Mouse (Mus musculus) hindbrain, embryonic 16.5 days (tissue): ENCODE results near the gene 2010111I01Rik. TPM values are rescaled to one million over a fixed set of nuclear protein-coding genes. Genes with fewer than 3 reads are reported as not detected.

Source experiments
- ATAC-seq: fragments of 200-750 bp; cut with Nextera tagmentation; 2 replicates; pipeline ENCODE4 v1.8.0; 2017; ENCODE audit warnings: moderate TSS enrichment, moderate library complexity
- H3K27ac ChIP-seq: fragments of 300-500 bp; sonication (generic); 2 replicates; pipeline ENCODE4 v1.5.1; 2014; ENCODE audit warnings: low read depth, mild to moderate bottlenecking, control low read depth, low read length, moderate library complexity
- H3K27me3 ChIP-seq: fragments of 300-500 bp; sonication (generic); replicated peaks from 2 replicates; pipeline ENCODE4 v1.6.1; 2014; ENCODE audit warnings: low read length; ENCODE audit not compliant: control insufficient read depth, insufficient read depth
- H3K36me3 ChIP-seq: fragments of 300-500 bp; sonication (generic); 2 replicates; pipeline ENCODE4 v1.6.1; 2014; ENCODE audit warnings: mild to moderate bottlenecking, low read length, moderate library complexity, mixed read lengths; ENCODE audit not compliant: control insufficient read depth, insufficient read depth
- H3K4me1 ChIP-seq: fragments of 300-500 bp; sonication (generic); 2 replicates; pipeline ENCODE4 v1.6.1; 2014; ENCODE audit warnings: low read depth, low read length; ENCODE audit not compliant: control insufficient read depth, insufficient read depth
- H3K4me2 ChIP-seq: fragments of 300-500 bp; sonication (generic); 2 replicates; pipeline ENCODE4 v1.6.1; 2014; ENCODE audit warnings: mild to moderate bottlenecking, low read length, control low read depth, moderate library complexity
- H3K4me3 ChIP-seq: fragments of 300-500 bp; sonication (generic); 2 replicates; pipeline ENCODE4 v1.5.1; 2014; ENCODE audit warnings: mild to moderate bottlenecking, low read length, control low read depth, moderate library complexity
- H3K9ac ChIP-seq: fragments of 300-500 bp; sonication (generic); 2 replicates; pipeline ENCODE4 v1.6.1; 2014; ENCODE audit warnings: low read depth, mild to moderate bottlenecking, control low read depth, low read length, moderate library complexity
- H3K9me3 ChIP-seq: fragments of 300-500 bp; sonication (generic); 2 replicates; pipeline ENCODE4 v1.6.1; 2014; ENCODE audit warnings: mild to moderate bottlenecking, low read length, moderate library complexity; ENCODE audit not compliant: control insufficient read depth
- WGBS: fragments of 180-500 bp; shearing (Covaris S2); extraction: QIAGEN DNeasy Blood & Tissue Kit; methylation state at CpG from one replicate; pipeline ENCODE4 v1.1.7; 2014; 5-methylcytosine and 5-hydroxymethylcytosine counted together
- polyA plus RNA-seq: library from polyadenylated mRNA; unstranded; fragments of >200 nt; fragmentation: Nextera tagmentation; extraction: Ambion mirVana; gene quantifications from 2 replicates; pipeline ENCODE4 v1.2.1, GENCODE M21; 2015

2010111I01Rik gene
- polyA plus RNA-seq, 1 experiment from 2014 or later, result 28.6 TPM

DNA sequence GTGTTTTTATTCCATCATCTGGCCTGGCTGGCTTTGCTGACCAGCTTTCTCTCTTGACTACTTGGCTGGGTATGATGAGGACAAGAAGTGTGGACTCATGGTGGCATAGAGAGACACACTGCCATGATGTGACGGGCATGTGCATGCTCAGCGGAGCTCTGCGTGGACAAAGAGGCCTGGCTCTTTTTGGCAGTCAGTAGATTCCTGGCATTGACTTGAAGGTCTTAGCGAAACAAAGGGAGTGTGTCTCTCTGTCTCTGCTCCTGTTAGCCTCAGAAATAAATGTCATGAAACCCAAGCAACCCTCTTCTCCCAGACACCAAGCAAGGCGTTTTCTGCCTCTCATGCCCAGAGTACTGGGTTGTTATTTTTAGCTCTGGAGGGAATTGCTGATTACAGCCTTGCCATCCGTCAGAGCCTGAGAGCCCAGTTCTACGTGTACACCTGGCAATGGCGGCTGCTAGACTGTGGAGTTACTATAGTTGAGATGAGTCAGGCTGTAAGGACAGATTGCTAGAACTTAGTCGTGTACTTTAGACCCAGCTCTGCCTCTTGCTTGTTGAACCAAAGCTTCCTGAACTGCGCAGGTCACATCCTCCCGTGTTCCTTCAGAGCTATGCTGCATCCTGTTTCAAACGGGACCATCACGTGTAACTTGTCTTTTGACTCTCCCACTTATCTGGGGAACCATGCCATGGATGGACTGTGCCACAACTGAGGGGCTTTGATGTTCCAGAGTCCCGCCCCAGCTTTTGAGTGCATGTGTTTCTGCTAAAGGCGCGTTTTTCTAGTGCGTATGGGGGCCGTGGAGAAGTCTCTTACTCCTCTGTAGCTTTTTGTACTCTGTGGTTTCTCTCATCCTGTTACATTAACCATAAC lies 296.3 kb downstream of the 2010111I01Rik start:
- Histone ChIP-seq H3K36me3 (no peaks in the 10 kb centered on the region; the same call in 1 of the 2 replicates), H3K9ac (no peak overlapping the region), H3K27me3 (no peaks in the 10 kb centered on the region), H3K27ac (peak overlapping the region; percentile 54), H3K9me3 (no peaks in the 10 kb centered on the region), H3K4me2 (no peak overlapping the region), H3K4me3 (no peak overlapping the region), H3K4me1 (peaks cover 12% of the 10 kb centered on the region)
- 62% methylated on average over 18 of the region's 18 CpGs for WGBS
- peak; percentile 87 for ATAC-seq

DNA sequence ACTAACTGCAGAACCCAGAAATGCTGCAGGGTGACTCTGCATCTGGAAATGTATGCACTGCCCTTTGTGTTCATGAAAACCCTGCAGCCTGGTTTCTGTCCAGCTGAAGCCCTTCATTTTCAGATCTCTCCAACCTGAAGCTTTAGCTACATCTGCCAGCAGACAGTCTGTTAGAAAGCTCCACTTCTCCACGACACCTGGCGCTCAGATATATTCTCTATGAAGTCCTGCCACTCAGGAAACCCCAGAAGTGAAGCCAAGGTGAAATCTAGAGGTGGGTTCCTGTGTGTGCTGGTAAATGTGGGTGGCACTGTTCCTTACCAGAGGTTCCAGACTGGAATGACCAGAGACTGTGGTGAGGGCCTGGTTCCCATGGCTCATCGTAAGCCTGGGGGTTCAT lies 297.0 kb downstream of the 2010111I01Rik start:
- Histone ChIP-seq H3K9ac (no peak overlapping the region), H3K36me3 (no peaks in the 10 kb centered on the region; the same call in 1 of the 2 replicates), H3K9me3 (no peaks in the 10 kb centered on the region), H3K27ac (no peak overlapping the region), H3K4me2 (no peak overlapping the region), H3K27me3 (no peaks in the 10 kb centered on the region), H3K4me3 (no peak overlapping the region), H3K4me1 (peaks cover 12% of the 10 kb centered on the region)
- ATAC-seq, result no peak
- WGBS, result 99% methylated on average over 3 of the region's 3 CpGs

DNA sequence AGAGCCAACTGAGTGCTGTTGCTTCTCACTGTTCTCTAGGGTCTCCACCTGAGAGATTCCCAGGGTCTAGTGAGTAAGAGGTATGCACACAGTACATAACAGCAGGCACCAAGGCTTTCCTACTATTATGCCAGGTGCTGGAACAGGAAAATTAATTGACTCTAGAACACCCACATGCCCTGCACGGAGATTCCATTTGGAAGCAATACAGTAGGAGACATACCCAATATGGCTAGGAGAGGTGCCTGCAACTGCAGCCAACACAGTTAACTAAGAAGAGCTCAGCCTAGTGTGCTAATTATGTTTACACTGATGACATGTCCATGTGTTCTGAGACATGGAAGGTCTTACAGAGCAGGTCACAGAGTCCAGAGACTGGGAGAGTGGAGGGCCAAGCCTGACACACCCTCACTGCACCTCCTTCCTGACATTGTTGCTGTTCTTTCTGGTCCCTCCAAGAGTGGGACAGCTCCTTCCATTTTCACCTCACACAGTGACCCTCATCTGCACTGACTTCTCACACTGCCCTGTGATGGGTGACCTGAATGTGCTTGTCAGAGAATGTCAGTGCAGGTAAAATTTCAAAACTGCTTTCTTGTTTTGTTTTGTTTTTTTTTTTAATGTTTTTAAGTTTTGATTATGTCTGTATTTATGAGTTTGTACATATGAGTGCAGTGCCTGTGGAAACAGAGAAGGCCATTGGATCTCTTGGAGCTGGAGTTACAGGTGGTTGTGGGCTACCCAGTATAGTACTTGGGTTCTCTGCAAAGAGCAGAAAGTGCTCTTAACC lies 297.7 kb downstream of the 2010111I01Rik start:
- Histone ChIP-seq H3K9ac (no peak overlapping the region), H3K36me3 (no peaks in the 10 kb centered on the region; the same call in 1 of the 2 replicates), H3K4me2 (no peak overlapping the region), H3K9me3 (no peaks in the 10 kb centered on the region), H3K4me1 (peaks cover 12% of the 10 kb centered on the region), H3K27me3 (no peaks in the 10 kb centered on the region), H3K4me3 (no peak overlapping the region), H3K27ac (no peak overlapping the region)
- ATAC-seq, result no peak
- WGBS, result 91% methylated on average over 1 of the region's 1 CpGs

DNA sequence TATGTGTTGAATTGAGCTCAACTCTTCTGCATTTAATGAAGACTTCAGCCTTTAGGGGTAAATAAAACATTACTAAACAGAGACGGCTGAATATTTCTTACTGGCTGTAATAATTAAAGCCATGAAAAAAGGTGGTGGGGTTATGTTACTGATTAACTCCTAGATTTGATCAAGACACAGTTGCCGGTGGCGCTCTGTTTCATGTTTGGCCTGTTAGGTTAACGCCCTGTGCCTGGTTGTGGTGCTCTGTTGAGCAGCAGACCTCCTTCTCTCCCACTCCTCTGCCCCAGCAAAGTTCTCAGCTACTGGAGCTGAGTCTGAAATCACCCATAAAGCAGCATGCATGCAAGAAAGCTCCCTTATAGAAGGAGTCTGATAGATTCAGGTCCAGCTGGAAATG lies 303.7 kb downstream of the 2010111I01Rik start:
- H3K9ac ChIP-seq, result no peak overlapping the region
- no peaks in the 10 kb centered on the region for H3K36me3 ChIP-seq
- no peaks in the 10 kb centered on the region for H3K9me3 ChIP-seq
- WGBS, result 87% methylated on average over 4 of the region's 4 CpGs
- H3K27ac ChIP-seq, result no peak overlapping the region
- ATAC-seq, result no peak
- peaks cover 9% of the 10 kb centered on the region for H3K27me3 ChIP-seq
- H3K4me3 ChIP-seq, result no peak overlapping the region
- peaks cover 10% of the 10 kb centered on the region for H3K4me1 ChIP-seq
- H3K4me2 ChIP-seq, result no peak overlapping the region

DNA sequence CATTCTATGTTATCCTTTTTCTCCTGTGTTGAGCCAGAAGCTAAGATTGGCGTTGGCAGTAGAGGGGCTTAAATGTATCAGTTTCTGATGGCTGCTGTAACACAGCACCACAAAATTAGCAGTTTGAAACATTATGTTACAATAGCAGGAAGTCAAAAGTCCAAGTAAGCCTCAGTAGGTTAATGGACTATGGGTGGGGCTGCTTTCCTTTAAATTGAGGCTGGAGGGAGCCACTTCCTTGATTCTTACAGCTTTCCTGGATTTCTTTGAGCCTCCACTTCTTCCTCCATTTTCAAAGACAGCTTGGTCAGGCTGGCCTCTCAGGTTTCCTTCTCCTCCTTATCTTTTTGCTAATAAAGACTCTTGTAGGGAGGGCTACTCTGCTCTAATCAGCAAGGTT lies 304.1 kb downstream of the 2010111I01Rik start:
- H3K4me1 ChIP-seq, result peaks cover 10% of the 10 kb centered on the region
- H3K9me3 ChIP-seq, result no peaks in the 10 kb centered on the region
- ATAC-seq, result no peak
- H3K4me2 ChIP-seq, result no peak overlapping the region
- WGBS, result 83% methylated on average over 1 of the region's 1 CpGs
- no peak overlapping the region for H3K4me3 ChIP-seq
- H3K9ac ChIP-seq, result no peak overlapping the region
- no peak overlapping the region for H3K27ac ChIP-seq
- peaks cover 9% of the 10 kb centered on the region for H3K27me3 ChIP-seq
- H3K36me3 ChIP-seq, result no peaks in the 10 kb centered on the region

DNA sequence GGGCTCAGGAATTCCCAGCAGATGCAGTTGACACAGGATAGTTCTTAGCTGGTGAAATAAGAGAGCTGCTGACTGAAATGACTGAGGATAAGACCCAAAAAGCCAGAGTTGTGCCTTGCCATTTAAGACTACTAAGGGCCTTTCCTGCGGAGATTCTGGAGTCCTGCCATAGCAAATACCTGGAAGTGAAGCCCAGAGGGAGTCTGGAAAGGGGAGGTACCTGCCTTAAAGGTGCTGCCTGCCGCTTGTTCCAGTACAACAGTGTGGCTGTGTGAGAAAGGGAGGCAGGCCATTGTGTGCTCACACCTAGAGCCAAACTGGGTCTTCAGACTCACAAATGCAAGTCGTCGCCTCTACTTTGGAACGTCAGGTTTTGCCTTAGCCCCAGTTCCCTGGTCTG lies 305.5 kb downstream of the 2010111I01Rik start:
- peaks cover 10% of the 10 kb centered on the region for H3K4me1 ChIP-seq
- H3K27me3 ChIP-seq, result peaks cover 11% of the 10 kb centered on the region
- H3K36me3 ChIP-seq, result no peaks in the 10 kb centered on the region
- H3K9ac ChIP-seq, result no peak overlapping the region
- H3K27ac ChIP-seq, result no peak overlapping the region
- no peak for ATAC-seq
- H3K9me3 ChIP-seq, result no peaks in the 10 kb centered on the region
- 49% methylated on average over 5 of the region's 5 CpGs for WGBS
- H3K4me3 ChIP-seq, result no peak overlapping the region
- no peak overlapping the region for H3K4me2 ChIP-seq

DNA sequence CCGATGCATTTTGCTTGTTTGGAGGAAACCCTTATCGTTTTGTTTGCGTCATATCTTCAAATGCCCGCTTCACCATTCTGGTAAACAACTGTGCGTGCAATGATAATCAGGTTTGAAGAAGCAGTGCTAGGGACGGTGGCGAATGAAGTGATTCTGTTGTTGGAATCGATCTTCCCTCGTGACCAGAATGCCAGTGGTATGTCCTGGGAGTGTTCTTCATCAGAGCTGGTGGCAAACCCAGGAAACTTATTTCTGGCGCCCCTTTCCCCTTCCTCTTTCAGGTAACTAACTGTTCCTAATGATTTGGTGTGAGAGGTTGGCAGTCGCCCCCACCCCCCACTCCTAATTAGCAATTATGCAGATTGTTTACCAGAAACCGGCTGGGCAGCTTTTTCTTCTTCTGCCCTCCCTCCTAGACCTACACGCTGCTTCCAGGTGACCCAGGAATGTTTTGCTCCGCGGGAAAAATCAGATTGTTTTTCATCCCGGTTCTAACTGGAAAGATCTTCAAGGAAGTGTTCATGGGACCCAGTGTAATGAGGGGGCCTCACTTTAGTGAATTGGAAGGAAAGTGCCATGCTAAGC lies 307.4 kb downstream of the 2010111I01Rik start:
- H3K36me3 ChIP-seq, result no peaks in the 10 kb centered on the region
- H3K4me3 ChIP-seq, result peak overlapping the region; percentile 42
- peaks cover 11% of the 10 kb centered on the region for H3K27me3 ChIP-seq
- WGBS, result 8% methylated on average over 16 of the region's 16 CpGs
- peak overlapping the region; percentile 35; the same call in 1 of the 2 replicates for H3K9ac ChIP-seq
- ATAC-seq, result 0 out of 2 replicates have a peak, but pooled peaks have one; percentile 22
- peaks cover 10% of the 10 kb centered on the region for H3K4me1 ChIP-seq
- H3K4me2 ChIP-seq, result peak overlapping the region; percentile 64
- H3K9me3 ChIP-seq, result no peaks in the 10 kb centered on the region
- no peak overlapping the region for H3K27ac ChIP-seq

DNA sequence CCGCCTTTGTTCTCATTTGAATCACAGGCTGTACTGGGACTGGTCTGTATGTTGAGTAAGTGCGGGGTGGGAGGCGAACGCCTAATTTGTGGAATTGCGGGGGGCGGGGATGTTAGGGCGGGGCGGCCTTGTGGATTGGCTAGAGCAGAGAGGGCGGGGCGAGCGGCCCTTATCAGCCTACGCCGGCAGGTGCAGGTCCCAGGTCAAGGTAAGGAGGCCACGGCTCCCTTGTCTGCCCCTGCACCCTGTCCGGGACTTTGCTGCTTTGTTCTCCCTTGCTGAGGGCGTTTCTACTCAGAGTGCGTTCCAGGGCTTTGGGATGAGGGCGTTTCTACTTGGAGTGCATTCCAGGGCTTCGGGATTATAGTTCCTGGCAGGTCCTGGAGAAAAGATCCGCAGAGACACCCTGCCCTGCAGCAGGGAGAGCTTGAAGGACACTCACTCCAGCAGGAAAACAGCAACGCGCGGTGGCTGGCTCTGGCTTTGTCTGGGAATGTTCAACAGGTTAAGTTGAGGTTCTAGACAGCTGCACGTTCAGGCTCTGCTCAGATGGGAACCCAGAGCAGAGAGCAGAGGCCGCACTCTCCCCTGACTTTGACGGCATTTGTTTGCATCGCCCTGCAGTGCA lies 308.0 kb downstream of the 2010111I01Rik start:
- 2% methylated on average over 27 of the region's 27 CpGs for WGBS
- no peaks in the 10 kb centered on the region for H3K9me3 ChIP-seq
- peak; percentile 85 for ATAC-seq
- peaks cover 11% of the 10 kb centered on the region for H3K27me3 ChIP-seq
- peak overlapping the region; percentile 35; the same call in 1 of the 2 replicates for H3K9ac ChIP-seq
- peak overlapping the region; percentile 64 for H3K4me2 ChIP-seq
- peaks cover 10% of the 10 kb centered on the region for H3K4me1 ChIP-seq
- H3K27ac ChIP-seq, result no peak overlapping the region
- peak overlapping the region; percentile 42 for H3K4me3 ChIP-seq
- H3K36me3 ChIP-seq, result no peaks in the 10 kb centered on the region
